Mouse (Mus musculus): ENCODE results near the gene Vmn1r103. TPM values are rescaled to one million over a fixed set of nuclear protein-coding genes. Genes with fewer than 3 reads are reported as not detected.

The Vmn1r103 gene
- not detected in 2 replicates for polyA plus RNA-seq (2012; rRNA removed; ENCODE audit: low replicate concordance)

GRCm38 (mm10) chr7:20510434-20510833, at the start of gene Vmn1r103:
Gene Vmn1r103 (minus strand): TSS chr7:20510534.

DNA sequence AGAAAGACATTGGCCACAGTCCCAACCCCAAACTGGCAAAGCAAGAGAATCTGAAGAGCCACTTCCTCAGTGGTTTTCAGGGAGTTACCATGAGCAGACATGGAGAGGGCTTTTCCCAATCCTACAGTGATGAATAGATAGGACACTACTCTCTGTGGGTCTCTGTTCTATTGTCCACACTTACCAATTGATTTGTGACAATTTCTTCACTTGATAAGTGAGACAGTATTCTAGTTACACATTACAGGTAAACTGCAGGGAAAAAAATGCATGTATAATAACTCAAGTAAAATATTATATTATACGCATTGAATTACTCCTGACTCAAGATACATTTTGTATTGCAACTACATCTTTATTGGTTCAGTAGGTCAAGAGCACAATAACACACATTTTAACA, 35.3 kb upstream of the Vmn1r103 start, which contains the start of gene Gm5726:
Gm5726 (minus strand) TSS at position 101 of the 400 bp plus-strand sequence.

DNA sequence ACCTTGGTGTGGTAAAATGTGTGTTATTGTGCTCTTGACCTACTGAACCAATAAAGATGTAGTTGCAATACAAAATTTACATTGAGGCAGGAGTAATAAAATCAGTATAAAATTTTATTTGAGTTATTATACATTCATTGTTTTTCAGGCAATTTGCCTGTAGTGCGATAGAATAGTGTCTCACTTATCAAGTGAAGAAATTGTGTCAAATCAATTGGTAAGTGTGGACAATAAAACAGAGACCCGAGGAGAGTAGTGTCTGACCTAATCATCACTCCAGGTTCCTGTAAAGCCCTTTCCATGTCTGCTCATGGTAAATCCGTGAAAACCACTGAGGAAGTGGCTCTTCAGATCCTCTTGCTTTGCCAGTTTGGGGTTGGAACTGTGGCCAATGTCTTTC, 23.2 kb upstream of the Vmn1r103 start, which contains the start of gene Vmn1r104:
Vmn1r104 (plus strand) TSS at position 301 of the 400 bp plus-strand sequence.

GRCm38 (mm10) chr7:20474825-20475224, 35.5 kb downstream of the Vmn1r103 start, which contains the start of gene Gm10670:
Gene Gm10670 (minus strand): TSS chr7:20474925.

Other genes starting within 250 kb of the Vmn1r103 start
- not detected in 2 replicates for gene Gm5890, start 247.7 kb downstream of the Vmn1r103 start, polyA plus RNA-seq (2012; rRNA removed; ENCODE audit: low replicate concordance)
- not detected in 2 replicates for gene Gm4133, start 176.5 kb downstream of the Vmn1r103 start, polyA plus RNA-seq (2012; rRNA removed; ENCODE audit: low replicate concordance)
- gene Gm5728, start 135.1 kb downstream of the Vmn1r103 start, polyA plus RNA-seq (2012; rRNA removed; ENCODE audit: low replicate concordance): not detected in 2 replicates
- gene Vmn1r100, start 92.6 kb downstream of the Vmn1r103 start, polyA plus RNA-seq (2012; rRNA removed; ENCODE audit: low replicate concordance): not detected in 2 replicates
- not detected in 2 replicates for gene Vmn1r101, start 67.9 kb downstream of the Vmn1r103 start, polyA plus RNA-seq (2012; rRNA removed; ENCODE audit: low replicate concordance)
- not detected in 2 replicates for gene Gm10670, start 35.6 kb downstream of the Vmn1r103 start, polyA plus RNA-seq (2012; rRNA removed; ENCODE audit: low replicate concordance)
- not detected in 2 replicates for gene Vmn1r104, start 23.3 kb upstream of the Vmn1r103 start, polyA plus RNA-seq (2012; rRNA removed; ENCODE audit: low replicate concordance)
- gene Gm5726, start 35.2 kb upstream of the Vmn1r103 start, polyA plus RNA-seq (2012; rRNA removed; ENCODE audit: low replicate concordance): not detected in 2 replicates
- not detected in 2 replicates for gene Gm4141, start 65.7 kb upstream of the Vmn1r103 start, polyA plus RNA-seq (2012; rRNA removed; ENCODE audit: low replicate concordance)
- gene Gm4513, start 88.5 kb upstream of the Vmn1r103 start, polyA plus RNA-seq (2012; rRNA removed; ENCODE audit: low replicate concordance): not detected in 2 replicates
- not detected in 2 replicates for gene Vmn1r107, start 158.4 kb upstream of the Vmn1r103 start, polyA plus RNA-seq (2012; rRNA removed; ENCODE audit: low replicate concordance)
- not detected in 2 replicates for gene Vmn1r111, start 192.7 kb upstream of the Vmn1r103 start, polyA plus RNA-seq (2012; rRNA removed; ENCODE audit: low replicate concordance)
- not detected in 2 replicates for gene Gm10668, start 220.1 kb upstream of the Vmn1r103 start, polyA plus RNA-seq (2012; rRNA removed; ENCODE audit: low replicate concordance)